Mouse (Mus musculus) thymus, postnatal 10 days (tissue): ENCODE results near the gene Thsd7b.
"Not testable (repeated sequence)": the region's sequence is repeated elsewhere in the genome, so short reads cannot be mapped to it uniquely, and the experiment has no call there.

Source experiments
- DNase-seq, 2 experiments: peaks; one replicate each; pipeline ENCODE4 v3.0.0; 2021; ENCODE audit warnings: low spot score in 2 of 2

Thsd7b gene

GRCm38 (mm10) chr1:130085207-130085606, 812.1 kb downstream of the Thsd7b start:
- no peak for DNase-seq

DNA sequence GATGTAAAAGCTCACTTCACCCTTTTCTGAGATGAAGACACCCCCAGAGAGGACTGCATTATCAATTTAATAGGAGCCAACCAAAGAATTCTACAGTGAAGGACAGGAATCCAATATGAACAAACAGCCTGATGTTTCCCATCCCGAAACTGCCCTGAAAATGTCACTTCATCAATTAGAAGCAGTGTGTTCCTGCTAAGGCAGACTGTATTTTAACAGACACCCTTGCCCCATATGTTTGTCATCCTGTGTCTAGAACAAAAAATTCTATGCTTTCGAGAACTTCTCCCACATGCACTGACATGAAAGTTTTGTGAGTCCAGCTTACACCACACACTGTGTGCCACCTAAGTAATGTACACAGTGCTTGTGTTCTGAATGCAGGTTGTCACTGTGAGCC, 812.8 kb downstream of the Thsd7b start:
- no peak for DNase-seq

DNA sequence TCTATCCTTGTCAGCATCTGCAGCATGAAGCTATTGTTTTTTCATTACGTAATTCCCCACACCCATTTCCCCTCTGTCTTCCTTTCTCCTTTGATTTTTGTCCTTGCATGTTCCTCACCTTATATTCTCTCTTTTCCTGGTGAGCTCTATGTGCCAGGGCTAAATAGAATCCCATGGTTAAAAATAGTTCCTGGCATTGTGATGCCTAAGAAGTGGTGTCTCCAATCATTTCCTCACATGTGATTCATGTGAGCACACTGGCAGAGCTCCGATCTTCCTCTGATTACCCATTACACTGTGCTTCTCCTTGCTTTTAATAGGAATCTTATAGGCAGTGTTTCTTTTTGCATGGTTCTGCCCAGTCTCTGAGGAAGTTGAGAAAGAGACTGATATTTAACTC, 826.1 kb downstream of the Thsd7b start:
- no peak for DNase-seq

DNA sequence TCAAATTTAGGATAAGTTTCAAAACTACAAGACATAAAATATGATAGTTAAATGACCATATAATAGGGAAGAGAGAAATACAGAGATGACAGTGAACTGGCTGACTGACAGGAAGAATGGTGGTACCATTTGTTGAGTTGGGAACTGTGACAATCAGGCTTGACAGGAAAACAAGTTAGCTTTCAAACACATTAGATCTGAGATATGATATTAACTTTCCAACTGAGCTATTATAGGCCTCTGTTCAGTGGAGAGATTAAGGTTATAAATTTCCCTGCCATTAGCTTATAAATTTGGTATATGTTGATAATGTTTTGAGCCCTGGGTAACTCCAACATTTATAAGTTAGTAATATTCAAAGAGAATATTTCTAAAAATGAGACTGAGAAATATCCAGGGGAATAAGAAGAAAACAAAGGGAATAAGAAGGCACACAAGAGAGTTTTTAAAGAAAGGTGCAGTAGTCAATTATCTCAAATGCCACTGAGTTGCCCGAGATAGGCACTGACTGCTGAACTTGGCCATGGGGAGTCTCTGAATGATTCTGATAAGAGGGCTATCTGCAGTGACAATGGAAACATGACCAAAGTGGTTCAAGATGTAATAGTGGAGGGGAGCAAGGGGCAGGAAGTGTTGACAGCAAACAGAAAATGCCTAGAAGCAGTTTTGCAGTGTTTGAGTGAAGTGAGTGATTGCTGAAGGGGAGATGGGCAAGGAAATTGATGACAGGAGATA, 839.6 kb downstream of the Thsd7b start:
- DNase-seq = no peak

DNA sequence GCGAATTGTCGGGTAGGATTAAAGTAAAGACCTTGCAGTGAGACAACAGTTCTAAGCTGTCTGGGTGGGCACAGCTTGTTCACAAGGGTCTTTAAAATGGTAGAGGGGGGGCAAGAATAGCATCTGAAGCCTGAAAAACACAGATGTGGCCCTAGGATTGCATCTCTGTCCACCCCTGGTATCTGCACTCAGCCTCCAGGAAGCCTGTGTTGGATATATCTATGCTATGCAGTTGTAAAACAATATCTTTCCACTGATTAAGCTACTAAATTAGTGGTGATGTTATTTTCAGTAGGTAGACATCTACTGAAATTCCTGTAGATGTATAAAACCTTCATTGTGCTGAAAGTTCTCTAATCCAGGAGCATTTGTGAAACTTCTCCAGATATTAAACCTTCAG, 840.4 kb downstream of the Thsd7b start:
- DNase-seq = no peak

- no peak for DNase-seq
Observed at GRCm38 (mm10) chr1:130130901-130131300, 857.8 kb downstream of the Thsd7b start.

GRCm38 (mm10) chr1:130166187-130166586, 893.1 kb downstream of the Thsd7b start:
- DNase-seq = no peak

DNA sequence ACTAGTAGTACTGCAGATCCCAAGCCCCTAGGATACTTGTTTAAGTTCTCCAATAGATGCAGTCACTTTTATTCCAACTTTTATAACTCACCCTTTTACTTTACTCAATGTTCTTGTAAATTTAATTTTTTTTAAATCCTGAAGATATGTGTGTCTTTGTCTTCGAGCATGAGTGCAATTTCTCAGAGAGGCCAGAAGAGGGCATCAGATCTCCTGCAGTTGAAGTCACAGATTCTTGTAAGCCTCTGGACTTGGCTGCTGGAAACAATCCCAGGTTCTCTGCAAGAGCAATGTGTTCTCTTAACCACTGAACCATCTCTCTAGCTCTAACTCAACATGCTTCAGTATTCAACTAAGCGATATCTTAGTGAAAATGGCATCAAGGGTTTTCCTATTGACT, 894.2 kb downstream of the Thsd7b start:
- DNase-seq = no peak

DNA sequence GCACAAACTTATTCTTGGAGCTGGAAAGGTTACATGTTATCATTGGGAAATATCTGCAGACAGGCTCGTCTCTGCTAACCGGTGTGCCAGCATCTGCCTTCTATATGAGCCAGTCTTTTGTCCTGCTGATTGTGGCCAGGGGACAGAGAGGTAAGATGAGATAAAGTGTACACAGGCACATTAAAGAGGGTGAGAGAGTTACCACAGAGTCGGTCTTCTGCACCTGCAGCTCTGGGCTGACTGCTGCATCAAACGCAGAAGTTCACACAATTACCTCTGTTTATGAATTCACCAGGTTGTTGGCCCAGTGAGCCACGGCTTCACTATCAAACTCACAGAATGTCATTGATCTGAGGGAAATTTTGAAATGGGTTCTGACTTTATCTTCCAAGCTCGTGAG, 896.8 kb downstream of the Thsd7b start:
- no peak for DNase-seq

- DNase-seq = no peak
Observed at GRCm38 (mm10) chr1:130170290-130170689, 897.2 kb downstream of the Thsd7b start.

GRCm38 (mm10) chr1:130186836-130187235, 913.7 kb downstream of the Thsd7b start:
- not testable (repeated sequence) for DNase-seq

GRCm38 (mm10) chr1:130192190-130193028, 919.3 kb downstream of the Thsd7b start:
- DNase-seq = no peak

DNA sequence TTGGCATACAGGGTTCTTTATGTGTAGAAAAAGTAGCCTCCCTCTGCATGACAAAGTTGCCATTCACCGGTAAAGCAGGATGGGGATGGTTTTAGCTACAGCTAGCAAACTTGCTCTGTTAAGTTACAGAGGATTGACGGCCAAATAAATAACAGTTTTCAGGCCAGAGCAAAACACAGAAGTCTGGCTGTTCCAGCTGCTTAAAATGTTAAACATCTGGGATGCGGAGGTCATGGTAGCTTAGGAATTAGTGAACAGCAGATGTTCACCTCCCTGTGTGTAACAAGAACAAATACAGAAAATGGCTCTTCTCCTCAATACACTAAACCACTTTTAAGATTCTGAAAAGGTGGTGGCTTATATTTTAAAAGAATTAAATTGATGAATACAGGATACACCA, 944.3 kb downstream of the Thsd7b start:
- no peak for DNase-seq

DNA sequence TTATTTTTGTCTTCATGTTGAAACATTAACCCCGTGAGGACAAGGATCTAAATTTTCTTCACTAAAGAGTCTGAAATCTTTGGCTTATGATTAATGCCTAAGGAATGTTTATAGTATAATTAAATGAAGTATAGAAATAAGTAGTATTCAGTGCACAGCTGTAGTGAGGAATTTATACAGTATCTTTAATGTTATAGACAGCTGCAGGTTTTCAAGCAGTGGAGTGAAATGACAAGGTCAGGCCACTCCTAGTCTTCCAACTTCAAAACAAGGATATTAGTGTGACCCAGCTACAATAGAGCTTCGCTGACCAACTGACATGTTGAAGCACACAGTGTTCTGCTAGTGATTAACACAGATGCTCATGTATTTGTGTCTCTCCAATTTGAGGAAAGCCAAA, 949.8 kb downstream of the Thsd7b start:
- no peak for DNase-seq

DNA sequence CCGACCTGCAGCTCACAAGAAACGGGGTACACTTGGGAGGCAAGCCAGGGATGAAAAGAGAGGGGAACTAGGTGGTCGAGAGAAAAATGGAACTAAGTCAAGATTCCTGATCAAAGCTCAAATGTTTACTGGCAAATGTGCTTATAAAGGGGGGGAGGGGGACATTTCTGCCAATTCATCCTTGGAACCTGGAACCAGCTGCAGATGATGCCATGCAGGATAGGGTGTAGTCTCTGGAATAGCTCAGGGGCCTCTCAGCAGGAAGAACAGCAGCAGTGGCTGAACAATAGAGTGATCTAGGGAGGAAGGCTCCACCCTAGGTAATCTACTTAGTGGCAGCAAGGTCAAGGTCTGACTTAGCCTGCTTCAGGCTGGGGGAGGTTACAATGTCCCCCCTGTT, 972.5 kb downstream of the Thsd7b start:
- DNase-seq = no peak

GRCm38 (mm10) chr1:130246264-130246663, 973.2 kb downstream of the Thsd7b start:
- DNase-seq = not testable (repeated sequence)

GRCm38 (mm10) chr1:130246930-130247329, 973.8 kb downstream of the Thsd7b start:
- not testable (repeated sequence) for DNase-seq

DNA sequence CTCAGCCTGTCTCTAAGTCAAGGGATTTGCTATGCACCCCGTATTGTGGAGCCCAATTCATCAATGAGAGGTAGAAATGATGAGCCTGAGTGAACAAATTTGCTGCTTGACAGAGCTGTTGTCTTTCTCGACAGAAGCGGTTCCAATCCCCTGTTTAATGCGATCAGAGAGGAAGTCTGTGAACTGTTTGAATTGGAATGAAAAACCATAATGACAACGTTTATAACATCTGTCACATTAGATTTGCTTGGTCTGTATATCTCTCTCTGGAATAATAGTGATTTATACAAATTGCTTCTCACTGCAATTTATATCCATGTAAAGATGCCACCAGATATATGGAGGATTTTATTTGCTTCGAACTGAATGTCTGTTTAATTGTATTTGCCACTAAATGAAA, 988.9 kb downstream of the Thsd7b start:
- DNase-seq = no peak
